Mouse (Mus musculus): ENCODE measurements around the gene Fktn. TPM values are rescaled to one million over a fixed set of nuclear protein-coding genes. Genes with fewer than 3 reads are reported as not detected.
"Not testable (repeated sequence)": the region's sequence is repeated elsewhere in the genome, so short reads cannot be mapped to it uniquely, and the experiment has no call there.

Fktn gene
- polyA plus RNA-seq (2015; fragmentation: Nextera tagmentation; extraction: Ambion mirVana): 22.8 and 26.7 TPM in 2 replicates

- peak; percentile 86 for ATAC-seq (ENCODE audit: low FRiP score, low read depth)
- Histone ChIP-seq H3K27ac (replicated peaks) (peak within 1 kb of the TSS; percentile 87), H3K4me3 (peak within 1 kb of the TSS; percentile 71), H3K4me1 (replicated peaks) (peaks cover 14% of the 10 kb centered on the region), H3K36me3 (no peaks in the 10 kb centered on the region), H3K9ac (peak within 1 kb of the TSS; percentile 79), H3K9me3 (no peaks in the 10 kb centered on the region), H3K4me2 (peak within 1 kb of the TSS; percentile 71), H3K27me3 (no peaks in the 10 kb centered on the region)
- 11% methylated on average over 7 of the region's 7 CpGs for WGBS
These were observed at the start of gene Fktn for GRCm38 (mm10) chr4:53713704-53714050. TSS of gene Fktn (plus strand) at chr4:53713998.

- no peak overlapping the region for H3K27ac ChIP-seq (replicated peaks)
- H3K4me1 ChIP-seq (replicated peaks): no peaks in the 10 kb centered on the region
- no peak overlapping the region for H3K4me2 ChIP-seq
- no peak overlapping the region for H3K9ac ChIP-seq
- no peak for ATAC-seq (ENCODE audit: low FRiP score, low read depth)
- H3K36me3 ChIP-seq: peaks cover 36% of the 10 kb centered on the region
- 93% methylated on average over 8 of the region's 8 CpGs for WGBS
- no peaks in the 10 kb centered on the region for H3K9me3 ChIP-seq
- H3K4me3 ChIP-seq: no peak overlapping the region
- H3K27me3 ChIP-seq: no peaks in the 10 kb centered on the region
These were observed 31.7 kb upstream of the Fktn start for GRCm38 (mm10) chr4:53682092-53682491.

GRCm38 (mm10) chr4:53688965-53689364 lies 24.8 kb upstream of the Fktn start:
- H3K4me2 ChIP-seq: no peak overlapping the region
- 93% methylated on average over 4 of the region's 4 CpGs for WGBS
- H3K4me3 ChIP-seq: no peak overlapping the region
- no peaks in the 10 kb centered on the region for H3K27me3 ChIP-seq
- no peak for ATAC-seq (ENCODE audit: low FRiP score, low read depth)
- H3K27ac ChIP-seq (replicated peaks): no peak overlapping the region
- no peaks in the 10 kb centered on the region for H3K4me1 ChIP-seq (replicated peaks)
- no peaks in the 10 kb centered on the region for H3K9me3 ChIP-seq
- H3K36me3 ChIP-seq: peaks cover 15% of the 10 kb centered on the region
- no peak overlapping the region for H3K9ac ChIP-seq

GRCm38 (mm10) chr4:53691418-53691817 lies 22.4 kb upstream of the Fktn start:
- Histone ChIP-seq H3K9me3 (no peaks in the 10 kb centered on the region), H3K36me3 (peaks cover 23% of the 10 kb centered on the region), H3K4me3 (no peak overlapping the region), H3K4me1 (replicated peaks) (no peaks in the 10 kb centered on the region), H3K27me3 (no peaks in the 10 kb centered on the region), H3K27ac (replicated peaks) (no peak overlapping the region), H3K9ac (no peak overlapping the region), H3K4me2 (no peak overlapping the region)
- 73% methylated on average over 1 of the region's 1 CpGs for WGBS
- ATAC-seq (ENCODE audit: low FRiP score, low read depth): no peak

GRCm38 (mm10) chr4:53709166-53709565 lies 4.6 kb upstream of the Fktn start:
- not testable (repeated sequence) for H3K4me2 ChIP-seq; H3K9me3 ChIP-seq; H3K9ac ChIP-seq; H3K36me3 ChIP-seq; H3K4me3 ChIP-seq; H3K27me3 ChIP-seq; H3K27ac ChIP-seq (replicated peaks); H3K4me1 ChIP-seq (replicated peaks); ATAC-seq (ENCODE audit: low FRiP score, low read depth)

- H3K9me3 ChIP-seq: no peaks in the 10 kb centered on the region
- H3K27me3 ChIP-seq: no peaks in the 10 kb centered on the region
- peaks cover 7% of the 10 kb centered on the region for H3K4me1 ChIP-seq (replicated peaks)
- no peak overlapping the region for H3K4me2 ChIP-seq
- H3K9ac ChIP-seq: no peak overlapping the region
- H3K36me3 ChIP-seq: no peaks in the 10 kb centered on the region
- ATAC-seq (ENCODE audit: low FRiP score, low read depth): no peak
- WGBS: 91% methylated on average over 2 of the region's 2 CpGs
- no peak overlapping the region for H3K27ac ChIP-seq (replicated peaks)
- no peak overlapping the region for H3K4me3 ChIP-seq
These were observed 3.8 kb upstream of the Fktn start for GRCm38 (mm10) chr4:53710021-53710420.

- H3K4me1 ChIP-seq (replicated peaks): peaks cover 14% of the 10 kb centered on the region
- H3K36me3 ChIP-seq: no peaks in the 10 kb centered on the region
- no peak overlapping the region for H3K4me3 ChIP-seq
- no peak for ATAC-seq (ENCODE audit: low FRiP score, low read depth)
- 92% methylated on average over 6 of the region's 6 CpGs for WGBS
- no peaks in the 10 kb centered on the region for H3K9me3 ChIP-seq
- H3K27ac ChIP-seq (replicated peaks): no peak overlapping the region
- no peak overlapping the region for H3K4me2 ChIP-seq
- H3K27me3 ChIP-seq: no peaks in the 10 kb centered on the region
- H3K9ac ChIP-seq: no peak overlapping the region
These were observed 3.1 kb upstream of the Fktn start for GRCm38 (mm10) chr4:53710555-53711328.

GRCm38 (mm10) chr4:53714051-53714814 lies 435 bp downstream of the Fktn start:
- Histone ChIP-seq H3K36me3 (no peaks in the 10 kb centered on the region), H3K9me3 (no peaks in the 10 kb centered on the region), H3K27me3 (no peaks in the 10 kb centered on the region), H3K4me2 (peak overlapping the region; percentile 71), H3K4me3 (peak overlapping the region; percentile 71), H3K9ac (peak overlapping the region; percentile 79), H3K4me1 (replicated peaks) (peaks cover 14% of the 10 kb centered on the region), H3K27ac (replicated peaks) (peak overlapping the region; percentile 87)
- peak; percentile 94 for ATAC-seq (ENCODE audit: low FRiP score, low read depth)
- 6% methylated on average over 58 of the region's 58 CpGs for WGBS

- no peaks in the 10 kb centered on the region for H3K27me3 ChIP-seq
- no peak overlapping the region for H3K27ac ChIP-seq (replicated peaks)
- no peak overlapping the region for H3K4me3 ChIP-seq
- ATAC-seq (ENCODE audit: low FRiP score, low read depth): no peak
- H3K9ac ChIP-seq: no peak overlapping the region
- peaks cover 6% of the 10 kb centered on the region; the same call in 1 of the 2 replicates for H3K36me3 ChIP-seq
- H3K4me2 ChIP-seq: no peak overlapping the region
- H3K4me1 ChIP-seq (replicated peaks): peaks cover 14% of the 10 kb centered on the region
- H3K9me3 ChIP-seq: no peaks in the 10 kb centered on the region
These were observed 2.2 kb downstream of the Fktn start for GRCm38 (mm10) chr4:53715977-53716376.

- H3K9me3 ChIP-seq: no peaks in the 10 kb centered on the region
- H3K27me3 ChIP-seq: no peaks in the 10 kb centered on the region
- no peak overlapping the region for H3K4me3 ChIP-seq
- 88% methylated on average over 4 of the region's 4 CpGs for whole genome bisulfite sequencing
- no peak for ATAC-seq (ENCODE audit: low FRiP score, low read depth)
- H3K9ac ChIP-seq: no peak overlapping the region
- no peak overlapping the region for H3K27ac ChIP-seq (replicated peaks)
- peaks cover 12% of the 10 kb centered on the region; the same call in 1 of the 2 replicates for H3K36me3 ChIP-seq
- H3K4me1 ChIP-seq (replicated peaks): peaks cover 14% of the 10 kb centered on the region
- no peak overlapping the region for H3K4me2 ChIP-seq
These were observed 3.7 kb downstream of the Fktn start for GRCm38 (mm10) chr4:53717546-53717945.

GRCm38 (mm10) chr4:53718261-53718660 lies 4.5 kb downstream of the Fktn start:
- Histone ChIP-seq H3K27me3 (no peaks in the 10 kb centered on the region), H3K4me1 (replicated peaks) (peaks cover 14% of the 10 kb centered on the region), H3K36me3 (peaks cover 12% of the 10 kb centered on the region; the same call in 1 of the 2 replicates), H3K4me2 (no peak overlapping the region), H3K4me3 (no peak overlapping the region), H3K9ac (no peak overlapping the region), H3K9me3 (no peaks in the 10 kb centered on the region), H3K27ac (replicated peaks) (no peak overlapping the region)
- no peak for ATAC-seq (ENCODE audit: low FRiP score, low read depth)
- 87% methylated on average over 5 of the region's 5 CpGs for WGBS

GRCm38 (mm10) chr4:53722506-53722905 lies 8.7 kb downstream of the Fktn start:
- H3K4me3 ChIP-seq: no peak overlapping the region
- H3K36me3 ChIP-seq: peaks cover 16% of the 10 kb centered on the region; the same call in 1 of the 2 replicates
- H3K4me2 ChIP-seq: no peak overlapping the region
- H3K4me1 ChIP-seq (replicated peaks): no peaks in the 10 kb centered on the region
- no peaks in the 10 kb centered on the region for H3K27me3 ChIP-seq
- ATAC-seq (ENCODE audit: low FRiP score, low read depth): no peak
- no peak overlapping the region for H3K27ac ChIP-seq (replicated peaks)
- H3K9me3 ChIP-seq: no peaks in the 10 kb centered on the region
- H3K9ac ChIP-seq: no peak overlapping the region
- 88% methylated on average over 4 of the region's 4 CpGs for WGBS
